ENCODE assay signal across 12 mouse cellular contexts in the genomic region with DNA sequence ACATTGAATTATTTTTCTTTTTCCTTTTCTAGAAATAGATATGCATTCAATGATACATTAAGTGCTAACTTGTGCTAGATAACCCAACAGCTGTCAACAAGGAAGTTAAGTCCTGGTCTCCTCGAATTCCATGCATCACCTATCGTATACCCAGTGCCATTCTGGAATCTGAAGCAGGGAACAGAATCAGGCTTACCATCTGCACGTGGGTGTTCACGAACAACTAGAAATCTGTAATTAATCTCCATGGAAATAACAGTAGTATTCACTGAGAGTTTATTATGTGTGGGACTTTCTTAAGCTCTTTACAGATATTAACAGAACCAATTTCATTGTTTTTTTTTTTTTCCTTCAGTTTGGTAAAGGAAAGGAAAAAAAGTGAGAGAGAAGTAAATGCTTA.
"Had no signal": no experiment of that assay in that cellular context is flagged by ENCODE, and none has a peak within 500 bp of the region (broad histone marks: within the 10 kb centered on the region; RNA-seq: fewer than 3 reads in every experiment).

No protein-coding gene starts in this region.

- DNase-seq: cerebellum, adult 8-10 months; cerebellum, adult 9-10 months; cerebellum, adult 9-11 months; cerebellum, postnatal 36 days; gastrocnemius, adult 2 months; gastrocnemius, postnatal 10 days; gastrocnemius, postnatal 14 days; gastrocnemius, postnatal 25 days; gastrocnemius, postnatal 36 days; heart, adult 11 months; heart, adult 18-20 months; heart, adult 2 months had no signal
